Mouse (Mus musculus): Measurements from ENCODE around the gene E130311K13Rik. TPM values are rescaled to one million over a fixed set of nuclear protein-coding genes. Genes with fewer than 3 reads are reported as not detected.
A peak's percentile ranks its signal among the peaks of the same experiment; 100 is the strongest.

E130311K13Rik gene
- polyA plus RNA-seq (2016; fragmentation: Nextera tagmentation; extraction: Ambion mirVana) = 2.7 and 3.3 TPM in 2 replicates

GRCm38 (mm10) chr3:63928878-63929859, at the start of gene E130311K13Rik:
E130311K13Rik (minus strand) TSS chr3:63929472.
- Histone ChIP-seq H3K27me3 (ENCODE audit: low read depth, poor library complexity, severe bottlenecking) (no peaks in the 10 kb centered on the region), H3K4me1 (peaks cover 6% of the 10 kb centered on the region; the same call in 1 of the 2 replicates), H3K4me3 (peak within 1 kb of the TSS; percentile 73), H3K36me3 (no peaks in the 10 kb centered on the region), H3K27ac (replicated peaks) (peak within 1 kb of the TSS; percentile 97), H3K9me3 (replicated peaks) (no peaks in the 10 kb centered on the region)
- DNase-seq (ENCODE audit: low spot score) = peak; percentile 89
- WGBS = 5% methylated on average over 48 of the region's 48 CpGs

GRCm38 (mm10) chr3:63977895-63978294, 48.6 kb upstream of the E130311K13Rik start:
- Histone ChIP-seq H3K4me1 (peaks cover 21% of the 10 kb centered on the region), H3K9me3 (replicated peaks) (no peaks in the 10 kb centered on the region), H3K27me3 (ENCODE audit: low read depth, poor library complexity, severe bottlenecking) (no peaks in the 10 kb centered on the region), H3K36me3 (peaks cover 35% of the 10 kb centered on the region), H3K27ac (replicated peaks) (no peak overlapping the region), H3K4me3 (peak overlapping the region; percentile 91; the same call in 1 of the 2 replicates)
- DNase-seq (ENCODE audit: low spot score) = no peak
- WGBS = 86% methylated on average over 4 of the region's 4 CpGs

GRCm38 (mm10) chr3:63975955-63976908, 47.0 kb upstream of the E130311K13Rik start, which contains the start of gene Gmps:
Gmps (plus strand) TSS chr3:63976106.
- peak; percentile 92 for DNase-seq (ENCODE audit: low spot score)
- Histone ChIP-seq H3K4me3 (peak within 1 kb of the TSS; percentile 91), H3K27ac (replicated peaks) (peak within 1 kb of the TSS; percentile 96), H3K9me3 (replicated peaks) (no peaks in the 10 kb centered on the region), H3K4me1 (peaks cover 21% of the 10 kb centered on the region), H3K36me3 (peaks cover 20% of the 10 kb centered on the region), H3K27me3 (ENCODE audit: low read depth, poor library complexity, severe bottlenecking) (no peaks in the 10 kb centered on the region)
- WGBS = under 1% methylated on average over 67 of the region's 67 CpGs

- DNase-seq (ENCODE audit: low spot score) = no peak
- 67% methylated on average over 2 of the region's 2 CpGs for WGBS
- Histone ChIP-seq H3K27me3 (ENCODE audit: low read depth, poor library complexity, severe bottlenecking) (peaks cover 13% of the 10 kb centered on the region), H3K4me1 (peaks cover 29% of the 10 kb centered on the region), H3K4me3 (no peak overlapping the region), H3K27ac (replicated peaks) (no peak overlapping the region), H3K36me3 (no peaks in the 10 kb centered on the region), H3K9me3 (replicated peaks) (no peaks in the 10 kb centered on the region)
Observed at GRCm38 (mm10) chr3:63965929-63966328, 36.7 kb upstream of the E130311K13Rik start.

GRCm38 (mm10) chr3:63964922-63965249, 35.6 kb upstream of the E130311K13Rik start:
- peak overlapping the region; percentile 88 for H3K27ac ChIP-seq (replicated peaks)
- WGBS = 80% methylated on average over 6 of the region's 6 CpGs
- H3K27me3 ChIP-seq (ENCODE audit: low read depth, poor library complexity, severe bottlenecking) = peaks cover 13% of the 10 kb centered on the region
- peak overlapping the region; percentile 89 for H3K4me3 ChIP-seq
- peaks cover 29% of the 10 kb centered on the region for H3K4me1 ChIP-seq
- DNase-seq (ENCODE audit: low spot score) = no peak
- H3K36me3 ChIP-seq = no peaks in the 10 kb centered on the region
- H3K9me3 ChIP-seq (replicated peaks) = no peaks in the 10 kb centered on the region

GRCm38 (mm10) chr3:63964100-63964921, 35.0 kb upstream of the E130311K13Rik start, which contains the start of gene Slc33a1:
Slc33a1 (minus strand) TSS chr3:63964768.
- H3K4me1 ChIP-seq = peaks cover 29% of the 10 kb centered on the region
- peak; percentile 98 for DNase-seq (ENCODE audit: low spot score)
- peaks cover 13% of the 10 kb centered on the region for H3K27me3 ChIP-seq (ENCODE audit: low read depth, poor library complexity, severe bottlenecking)
- H3K9me3 ChIP-seq (replicated peaks) = no peaks in the 10 kb centered on the region
- H3K36me3 ChIP-seq = no peaks in the 10 kb centered on the region
- under 1% methylated on average over 69 of the region's 69 CpGs for WGBS
- H3K27ac ChIP-seq (replicated peaks) = peak within 1 kb of the TSS; percentile 88
- peak within 1 kb of the TSS; percentile 89 for H3K4me3 ChIP-seq

- Histone ChIP-seq H3K36me3 (no peaks in the 10 kb centered on the region), H3K4me3 (peak overlapping the region; percentile 89), H3K27ac (replicated peaks) (peak overlapping the region; percentile 88), H3K4me1 (peaks cover 29% of the 10 kb centered on the region), H3K27me3 (ENCODE audit: low read depth, poor library complexity, severe bottlenecking) (peaks cover 13% of the 10 kb centered on the region), H3K9me3 (replicated peaks) (no peaks in the 10 kb centered on the region)
- DNase-seq (ENCODE audit: low spot score) = no peak
- 12% methylated on average over 25 of the region's 25 CpGs for WGBS
Observed at GRCm38 (mm10) chr3:63963421-63964099, 34.3 kb upstream of the E130311K13Rik start.

- Histone ChIP-seq H3K4me1 (no peaks in the 10 kb centered on the region), H3K36me3 (peaks cover 8% of the 10 kb centered on the region; the same call in 1 of the 2 replicates), H3K27ac (replicated peaks) (no peak overlapping the region), H3K27me3 (ENCODE audit: low read depth, poor library complexity, severe bottlenecking) (no peaks in the 10 kb centered on the region), H3K9me3 (replicated peaks) (no peaks in the 10 kb centered on the region), H3K4me3 (no peak overlapping the region)
- DNase-seq (ENCODE audit: low spot score) = no peak
- 84% methylated on average over 3 of the region's 3 CpGs for WGBS
Observed at GRCm38 (mm10) chr3:63949837-63950236, 20.6 kb upstream of the E130311K13Rik start.

GRCm38 (mm10) chr3:63941204-63941850, 12.1 kb upstream of the E130311K13Rik start:
- Histone ChIP-seq H3K36me3 (peaks cover 15% of the 10 kb centered on the region), H3K27ac (replicated peaks) (no peak overlapping the region), H3K9me3 (replicated peaks) (no peaks in the 10 kb centered on the region), H3K27me3 (ENCODE audit: low read depth, poor library complexity, severe bottlenecking) (no peaks in the 10 kb centered on the region), H3K4me1 (no peaks in the 10 kb centered on the region), H3K4me3 (no peak overlapping the region)
- 91% methylated on average over 2 of the region's 2 CpGs for WGBS
- DNase-seq (ENCODE audit: low spot score) = no peak

GRCm38 (mm10) chr3:63938928-63939327, 9.7 kb upstream of the E130311K13Rik start:
- Histone ChIP-seq H3K27ac (replicated peaks) (no peak overlapping the region), H3K9me3 (replicated peaks) (no peaks in the 10 kb centered on the region), H3K36me3 (peaks cover 8% of the 10 kb centered on the region), H3K4me1 (no peaks in the 10 kb centered on the region), H3K27me3 (ENCODE audit: low read depth, poor library complexity, severe bottlenecking) (no peaks in the 10 kb centered on the region), H3K4me3 (no peak overlapping the region)
- DNase-seq (ENCODE audit: low spot score) = no peak
- WGBS = 91% methylated on average over 2 of the region's 2 CpGs

- no peak overlapping the region for H3K4me3 ChIP-seq
- no peaks in the 10 kb centered on the region for H3K36me3 ChIP-seq
- H3K27me3 ChIP-seq (ENCODE audit: low read depth, poor library complexity, severe bottlenecking) = no peaks in the 10 kb centered on the region
- DNase-seq (ENCODE audit: low spot score) = peak; percentile 26
- WGBS = 60% methylated on average over 3 of the region's 3 CpGs
- no peak overlapping the region for H3K27ac ChIP-seq (replicated peaks)
- no peaks in the 10 kb centered on the region for H3K4me1 ChIP-seq
- H3K9me3 ChIP-seq (replicated peaks) = no peaks in the 10 kb centered on the region
Observed at GRCm38 (mm10) chr3:63919634-63920033, 9.6 kb downstream of the E130311K13Rik start.

Measured in midbrain, embryonic 10.5 days (tissue).